Mouse (Mus musculus): ENCODE measurements around the gene Ppp1r14a. TPM values are rescaled to one million over a fixed set of nuclear protein-coding genes. Genes with fewer than 3 reads are reported as not detected.

Ppp1r14a gene
- total RNA-seq, 2 experiments from 2014 or later = 3.3 to 3.5 TPM

GRCm38 (mm10) chr7:29296998-29297397, 7.9 kb downstream of the Ppp1r14a start:
- intact Hi-C loops (cut with DNase I) = loop anchor here (10.0 kb wide), 1 partner anchor 312 kb away; the partner anchor contains the start of genes Eif3k and Map4k1
- peak; percentile 23 to 51 for DNase-seq

- peak in 1 of 2 experiments; percentile 52 for DNase-seq
- intact Hi-C loops (cut with DNase I) = loop anchor here (5.0 kb wide), 1 partner anchor 174 kb away; the partner anchor contains the start of gene Ryr1
Observed at GRCm38 (mm10) chr7:29301127-29301566, 12.0 kb downstream of the Ppp1r14a start.

GRCm38 (mm10) chr7:29302641-29303040, 13.5 kb downstream of the Ppp1r14a start:
- DNase-seq = no peak
- intact Hi-C loops (cut with DNase I) = loop anchor here (5.0 kb wide), 1 partner anchor 175 kb away; the partner anchor contains the start of gene Ryr1

- intact Hi-C loops (cut with DNase I) = loop anchor here (5.0 kb wide), 1 partner anchor 177 kb away; the partner anchor contains the start of gene Ryr1
- DNase-seq = peak; percentile 58 to 66
Observed at GRCm38 (mm10) chr7:29303738-29304462, 14.8 kb downstream of the Ppp1r14a start, which contains the start of gene Dpf1. Gene Dpf1, plus strand, starts transcription at chr7:29303951.

- intact Hi-C loops (cut with DNase I) = loop anchor here (5.0 kb wide), 1 partner anchor 177 kb away; the partner anchor contains the start of gene Ryr1
- DNase-seq = no peak
Observed at GRCm38 (mm10) chr7:29304463-29305262, 15.6 kb downstream of the Ppp1r14a start.

GRCm38 (mm10) chr7:29305263-29305988, 16.3 kb downstream of the Ppp1r14a start:
- no peak for DNase-seq
- intact Hi-C loops (cut with DNase I) = no loop called here

GRCm38 (mm10) chr7:29306108-29306507, 17.0 kb downstream of the Ppp1r14a start:
- intact Hi-C loops (cut with DNase I) = no loop called here
- DNase-seq = no peak

GRCm38 (mm10) chr7:29306619-29307018, 17.5 kb downstream of the Ppp1r14a start:
- DNase-seq = no peak
- intact Hi-C loops (cut with DNase I) = no loop called here

GRCm38 (mm10) chr7:29307350-29308104, 18.4 kb downstream of the Ppp1r14a start:
- intact Hi-C loops (cut with DNase I) = no loop called here
- peak; percentile 89 to 92 for DNase-seq

- intact Hi-C loops (cut with DNase I) = no loop called here
- DNase-seq = peak in 1 of 2 experiments; percentile 40
Observed at GRCm38 (mm10) chr7:29309221-29309721, 20.2 kb downstream of the Ppp1r14a start.

- intact Hi-C loops (cut with DNase I) = no loop called here
- DNase-seq = no peak
Observed at GRCm38 (mm10) chr7:29309749-29310148, 20.6 kb downstream of the Ppp1r14a start.

- intact Hi-C loops (cut with DNase I) = no loop called here
Observed at GRCm38 (mm10) chr7:29313051-29313450, 23.9 kb downstream of the Ppp1r14a start.

GRCm38 (mm10) chr7:29313572-29314261, 24.6 kb downstream of the Ppp1r14a start:
- DNase-seq = no peak
- intact Hi-C loops (cut with DNase I) = no loop called here

More at GRCm38 (mm10) chr7:29313051-29313450, 23.9 kb downstream of the Ppp1r14a start:
- no peak for DNase-seq

- intact Hi-C loops (cut with DNase I) = no loop called here
- DNase-seq = no peak
Observed at GRCm38 (mm10) chr7:29314844-29315628, 25.9 kb downstream of the Ppp1r14a start.

GRCm38 (mm10) chr7:29316137-29316734, 27.1 kb downstream of the Ppp1r14a start:
- no peak for DNase-seq
- intact Hi-C loops (cut with DNase I) = no loop called here

- DNase-seq = no peak
- intact Hi-C loops (cut with DNase I) = no loop called here
Observed at GRCm38 (mm10) chr7:29316976-29317375, 27.9 kb downstream of the Ppp1r14a start.

GRCm38 (mm10) chr7:29317558-29317957, 28.4 kb downstream of the Ppp1r14a start:
- no peak for DNase-seq
- intact Hi-C loops (cut with DNase I) = no loop called here

All from gastrocnemius, postnatal 36 days (tissue).